Mouse (Mus musculus) left cerebral cortex, adult 18-20 months (tissue): ENCODE data around the gene Rps6kc1. TPM values are rescaled to one million over a fixed set of nuclear protein-coding genes. Genes with fewer than 3 reads are reported as not detected.
A peak's percentile ranks its signal among the peaks of the same experiment; 100 is the strongest.

Source experiments
- DNase-seq, 2 experiments: peaks; one replicate each; pipeline ENCODE4 v3.0.0; 2021 to 2022; ENCODE audit warnings: low spot score in 2 of 2, mixed read lengths in 1 of 2
- total RNA-seq, 2 experiments: library from RNA; stranded (reverse); gene quantifications; 2 replicates each; pipeline ENCODE4 v1.2.3; 2021

Gene Rps6kc1
- total RNA-seq, 2 experiments from 2014 or later = 138 to 147 TPM

- peak; percentile 55 to 67 for DNase-seq
These were observed 229.3 kb downstream of the Rps6kc1 start for GRCm38 (mm10) chr1:190682021-190682926.

DNA sequence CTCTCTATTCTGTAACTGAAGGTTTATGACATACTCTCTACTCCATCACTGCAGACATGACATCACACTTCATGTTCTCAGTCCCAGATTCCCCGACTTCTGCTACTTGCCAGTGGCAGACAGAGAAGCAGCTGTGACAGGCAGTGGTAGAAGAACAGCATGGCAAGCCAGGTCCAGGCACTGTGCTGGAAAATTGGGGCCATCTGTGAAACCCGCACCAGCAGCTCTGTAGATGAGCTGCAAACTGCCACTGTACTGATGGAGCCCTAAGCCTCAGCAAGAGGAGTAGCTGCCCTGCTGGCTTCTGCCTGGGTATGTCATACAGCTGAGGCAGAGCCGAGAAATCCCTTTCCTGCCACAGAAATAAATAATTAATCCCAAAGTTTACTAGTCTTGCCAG, 236.1 kb downstream of the Rps6kc1 start:
- DNase-seq = no peak

- peak in 1 of 2 experiments; percentile 0 for DNase-seq
These were observed 242.5 kb downstream of the Rps6kc1 start for GRCm38 (mm10) chr1:190669099-190669498.

DNA sequence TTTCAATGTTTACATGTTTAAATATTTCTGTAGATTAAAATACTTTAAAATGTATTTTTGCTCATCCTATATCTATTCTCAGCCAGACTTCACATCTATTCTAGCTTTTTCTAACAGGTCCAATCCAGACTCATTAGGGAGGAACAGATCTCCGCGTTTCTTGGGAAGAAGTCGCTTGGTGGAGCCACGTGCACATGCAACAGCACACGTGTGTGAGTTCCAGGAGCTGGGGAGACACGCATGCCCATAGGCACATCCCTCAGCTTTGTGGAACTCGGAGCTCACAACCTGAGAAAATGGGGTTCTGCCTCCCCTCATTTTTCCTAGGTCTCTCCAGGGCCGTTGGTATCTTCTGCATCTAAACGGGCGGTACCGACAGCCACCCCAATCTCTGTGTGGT, 243.7 kb downstream of the Rps6kc1 start:
- no peak for DNase-seq

- DNase-seq = no peak
These were observed 244.2 kb downstream of the Rps6kc1 start for GRCm38 (mm10) chr1:190667326-190667725.

DNA sequence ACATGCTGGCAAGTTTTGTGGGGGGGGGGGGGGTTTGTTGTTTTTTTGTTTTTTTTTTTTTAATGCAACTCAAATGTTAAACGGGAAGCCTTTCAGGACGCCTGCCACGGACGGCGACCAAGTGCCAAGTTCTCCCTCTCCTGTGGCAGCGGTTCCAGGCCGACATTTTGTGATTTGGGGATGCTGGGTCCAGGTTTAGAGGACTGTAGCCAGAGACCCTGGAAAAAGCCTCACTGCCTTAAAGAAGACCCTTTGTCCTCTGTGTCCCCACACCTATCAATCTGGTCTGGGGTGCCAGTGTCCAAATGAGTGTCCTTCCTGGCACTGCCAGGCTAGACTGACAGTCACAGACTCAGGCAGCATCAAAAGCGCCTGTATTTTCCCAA, 246.1 kb downstream of the Rps6kc1 start:
- no peak for DNase-seq

GRCm38 (mm10) chr1:190664767-190665489, 246.6 kb downstream of the Rps6kc1 start:
- no peak for DNase-seq

DNA sequence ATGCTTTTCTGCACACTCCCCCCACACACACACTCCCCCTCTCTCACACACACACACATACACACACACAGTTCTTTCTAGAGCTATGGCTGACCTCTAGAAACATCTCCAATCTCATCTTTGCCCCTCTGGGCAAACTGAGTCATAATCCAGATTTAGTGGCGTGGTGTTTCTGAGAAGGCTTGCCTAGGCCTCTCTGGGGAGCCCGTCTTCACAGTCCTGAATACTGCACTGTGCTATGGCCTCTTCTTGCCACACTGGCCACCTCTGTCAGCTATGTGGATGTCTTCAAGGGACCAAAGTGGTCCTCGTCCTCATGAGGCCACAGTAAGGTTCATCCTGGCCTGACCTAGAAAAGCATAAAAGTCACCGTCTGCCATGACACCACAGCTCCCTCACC, 247.6 kb downstream of the Rps6kc1 start:
- DNase-seq = no peak

DNA sequence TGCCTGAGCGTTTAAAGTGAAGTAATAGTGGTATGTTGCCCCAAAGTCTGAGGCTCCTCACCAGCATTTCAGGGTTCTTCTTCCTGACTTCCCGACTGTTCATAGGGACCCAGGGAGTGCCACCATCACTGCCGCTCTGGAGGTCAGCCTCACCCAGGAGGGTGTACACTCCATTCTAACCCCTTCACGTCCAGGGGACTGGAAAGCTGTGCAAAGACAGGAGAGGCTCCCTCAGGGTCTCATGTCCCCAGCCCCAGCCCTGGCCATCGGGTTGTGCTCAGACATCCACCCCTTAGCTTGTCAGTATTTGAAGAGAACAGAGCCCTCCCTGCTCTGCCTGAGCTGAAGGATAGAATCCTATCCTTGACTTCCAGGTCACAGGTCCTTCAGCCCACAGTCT, 248.8 kb downstream of the Rps6kc1 start:
- DNase-seq = peak in 1 of 2 experiments; percentile 0

- DNase-seq = no peak
These were observed 249.8 kb downstream of the Rps6kc1 start for GRCm38 (mm10) chr1:190661764-190662163.

DNA sequence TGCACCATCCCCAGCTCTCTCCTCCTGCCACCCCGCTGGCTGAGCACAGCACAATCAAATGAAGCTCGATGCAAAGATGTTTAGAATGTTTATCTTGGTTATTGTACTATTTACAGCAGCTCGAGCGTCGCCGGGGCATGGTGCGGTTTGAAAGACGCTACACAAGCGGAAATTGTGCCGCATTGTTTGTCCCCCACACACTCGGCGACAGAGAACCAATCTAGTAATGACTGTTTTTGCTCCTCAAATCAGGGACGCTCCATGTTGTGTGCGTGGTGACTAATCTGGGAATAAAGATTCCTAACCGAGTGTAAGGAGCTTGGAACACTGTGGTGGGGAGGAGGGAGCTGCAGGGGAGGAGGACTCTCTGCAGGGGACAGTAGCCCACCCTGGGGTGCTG, 250.3 kb downstream of the Rps6kc1 start:
- DNase-seq = no peak

DNA sequence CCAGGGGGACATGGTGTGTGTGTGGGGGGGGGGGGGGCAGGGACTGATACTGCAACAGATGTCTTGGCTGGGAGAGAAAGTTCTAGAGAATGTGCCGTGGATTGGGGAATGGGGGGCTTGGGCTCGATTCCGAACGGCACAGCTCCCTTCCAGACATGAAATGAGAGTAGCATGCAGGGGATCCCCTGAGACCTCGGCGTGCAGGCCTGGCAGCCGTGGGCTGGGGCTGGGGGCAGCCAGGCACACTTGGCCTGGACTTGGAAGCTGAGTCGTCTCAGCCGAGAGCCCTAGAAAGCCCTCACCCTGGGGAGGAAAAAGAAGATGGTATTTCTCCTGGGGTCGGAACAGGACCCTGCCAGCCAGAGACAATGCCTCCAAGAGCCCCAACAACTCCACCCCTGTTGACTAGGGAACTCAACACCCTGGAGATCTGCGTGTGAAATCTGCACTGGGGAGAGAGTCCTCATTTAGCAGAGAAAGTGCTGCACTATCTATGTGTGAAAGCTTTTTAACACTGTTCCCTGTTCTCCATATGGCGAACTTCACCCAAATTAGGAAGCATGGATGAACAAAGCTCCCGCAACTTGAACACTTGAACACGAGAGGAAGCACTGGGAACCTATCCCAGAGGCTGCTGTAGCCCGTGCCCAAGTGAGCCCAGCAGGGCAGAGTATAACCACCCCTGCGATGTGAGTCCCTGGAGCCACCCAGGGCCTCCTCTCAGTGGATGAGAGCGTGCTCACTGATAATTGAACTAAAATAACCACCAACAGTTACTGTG, 251.7 kb downstream of the Rps6kc1 start:
- peak; percentile 38 to 53 for DNase-seq

DNA sequence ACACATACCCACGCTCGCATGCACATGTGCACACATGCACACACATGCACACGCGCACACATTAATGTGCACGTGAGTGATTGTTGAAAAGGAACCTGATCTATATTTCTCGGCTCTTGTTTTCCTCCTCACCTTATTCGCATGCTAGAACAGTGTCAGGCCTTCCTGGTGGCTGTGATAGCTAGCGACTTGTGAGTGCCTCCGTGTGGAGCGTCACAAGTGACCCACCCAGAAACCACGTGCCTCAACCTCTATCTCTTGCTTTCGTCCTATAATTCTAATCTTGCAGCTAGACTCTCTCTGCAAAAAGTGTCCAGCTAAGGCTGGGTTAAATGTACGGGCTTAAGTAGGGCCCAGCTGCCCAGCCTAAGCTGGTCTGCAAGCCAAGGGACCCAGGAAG, 253.3 kb downstream of the Rps6kc1 start:
- DNase-seq = peak in 1 of 2 experiments; percentile 0

- DNase-seq = peak in 1 of 2 experiments; percentile 1
These were observed 255.5 kb downstream of the Rps6kc1 start for GRCm38 (mm10) chr1:190656089-190656488.

DNA sequence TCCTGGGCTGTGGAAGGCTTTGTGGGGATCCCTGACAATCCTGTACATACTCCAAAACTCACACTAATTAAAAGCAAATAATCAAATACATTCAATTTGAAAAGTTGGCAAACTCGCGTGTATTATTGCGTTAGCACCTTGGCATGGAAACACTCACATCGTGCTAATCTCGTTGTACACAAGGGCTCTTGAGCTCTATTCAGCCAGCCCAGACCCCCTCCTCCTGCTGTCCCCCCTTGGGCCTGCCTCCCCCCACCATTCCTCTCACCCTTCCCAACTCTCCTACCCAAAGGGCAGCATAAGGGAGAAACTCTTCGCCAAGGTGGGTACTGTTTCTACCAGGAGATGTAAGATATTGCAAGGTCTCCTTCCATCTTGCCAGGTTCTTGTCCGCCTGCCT, 255.9 kb downstream of the Rps6kc1 start:
- DNase-seq = peak in 1 of 2 experiments; percentile 0

- no peak for DNase-seq
These were observed 256.5 kb downstream of the Rps6kc1 start for GRCm38 (mm10) chr1:190655081-190655480.

GRCm38 (mm10) chr1:190654694-190655001, 256.9 kb downstream of the Rps6kc1 start:
- DNase-seq = no peak

GRCm38 (mm10) chr1:190653989-190654693, 257.4 kb downstream of the Rps6kc1 start:
- DNase-seq = no peak

DNA sequence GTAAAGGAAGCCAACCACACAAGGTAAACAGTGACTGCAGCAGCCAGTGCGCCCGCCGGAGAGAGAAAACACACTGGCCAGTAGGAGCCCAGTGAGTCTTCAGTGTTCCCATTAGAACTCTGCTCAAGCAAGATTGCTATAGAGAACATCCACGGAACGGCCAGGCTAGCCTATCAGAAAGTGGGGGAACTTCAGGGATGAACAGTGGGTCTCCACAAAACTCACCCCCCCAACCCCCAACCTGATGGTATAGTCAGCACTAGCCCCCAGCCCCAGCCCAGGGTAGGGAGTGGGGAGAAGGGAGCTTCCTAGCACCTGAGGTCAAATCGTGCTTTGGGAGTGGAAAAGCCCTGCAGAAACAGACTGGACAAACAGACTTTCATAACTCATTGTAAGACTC, 258.5 kb downstream of the Rps6kc1 start:
- DNase-seq = no peak
